Mouse (Mus musculus) hindbrain, embryonic 15.5 days (tissue): ENCODE results near the gene Prkg1. TPM values are rescaled to one million over a fixed set of nuclear protein-coding genes. Genes with fewer than 3 reads are reported as not detected.

Experiments used
- ATAC-seq: fragments of 200-750 bp; cut with Nextera tagmentation; 2 replicates; pipeline ENCODE4 v1.8.0; 2017; ENCODE audit warnings: low read depth, moderate number of reproducible peaks, moderate TSS enrichment; ENCODE audit not compliant: low FRiP score
- H3K27ac ChIP-seq: fragments of 300-500 bp; sonication (generic); replicated peaks from 2 replicates; pipeline ENCODE4 v1.5.1; 2015; ENCODE audit warnings: mild to moderate bottlenecking, inconsistent platforms
- H3K27me3 ChIP-seq: fragments of 300-500 bp; sonication (generic); 2 replicates; pipeline ENCODE4 v1.6.1; 2015; ENCODE audit warnings: control low read depth, inconsistent platforms
- H3K36me3 ChIP-seq: fragments of 300-500 bp; sonication (generic); 2 replicates; pipeline ENCODE4 v1.6.1; 2015; ENCODE audit warnings: control low read depth, inconsistent platforms
- H3K4me1 ChIP-seq: fragments of 300-500 bp; sonication (generic); replicated peaks from 2 replicates; pipeline ENCODE4 v1.6.1; 2015; ENCODE audit warnings: control low read depth, inconsistent platforms
- H3K4me2 ChIP-seq: fragments of 300-500 bp; sonication (generic); 2 replicates; pipeline ENCODE4 v1.6.1; 2015; ENCODE audit warnings: moderate library complexity, mild to moderate bottlenecking, inconsistent platforms
- H3K4me3 ChIP-seq: fragments of 300-500 bp; sonication (generic); 2 replicates; pipeline ENCODE4 v1.5.1; 2015; ENCODE audit warnings: mild to moderate bottlenecking, inconsistent platforms
- H3K9ac ChIP-seq: fragments of 300-500 bp; sonication (generic); 2 replicates; pipeline ENCODE4 v1.6.1; 2015; ENCODE audit warnings: inconsistent platforms
- H3K9me3 ChIP-seq: fragments of 300-500 bp; sonication (generic); 2 replicates; pipeline ENCODE4 v1.6.1; 2016; ENCODE audit warnings: control low read depth, inconsistent platforms
- WGBS: fragments of 180-500 bp; shearing (Covaris S2); methylation state at CpG from one replicate; pipeline ENCODE4 v1.1.7; 2015; 5-methylcytosine and 5-hydroxymethylcytosine counted together
- polyA plus RNA-seq: library from polyadenylated mRNA; unstranded; fragments of >200 nt; fragmentation: Nextera tagmentation; extraction: Ambion mirVana; gene quantifications from 2 replicates; pipeline ENCODE4 v1.2.1, GENCODE M21; 2015

Gene Prkg1
- polyA plus RNA-seq, 1 experiment from 2014 or later: 5.0 TPM

GRCm38 (mm10) chr19:31046601-31047000, 718.2 kb downstream of the Prkg1 start:
- no peak overlapping the region for H3K4me3 ChIP-seq
- no peaks in the 10 kb centered on the region for H3K4me1 ChIP-seq
- H3K9me3 ChIP-seq: no peaks in the 10 kb centered on the region
- no peaks in the 10 kb centered on the region for H3K27me3 ChIP-seq
- no peak overlapping the region for H3K9ac ChIP-seq
- no peak overlapping the region for H3K27ac ChIP-seq
- H3K4me2 ChIP-seq: no peak overlapping the region
- H3K36me3 ChIP-seq: no peaks in the 10 kb centered on the region
- WGBS: 94% methylated on average over 4 of the region's 4 CpGs
- ATAC-seq: no peak

- Histone ChIP-seq H3K9ac (no peak overlapping the region), H3K27me3 (no peaks in the 10 kb centered on the region), H3K4me3 (no peak overlapping the region), H3K4me2 (no peak overlapping the region), H3K4me1 (no peaks in the 10 kb centered on the region), H3K36me3 (no peaks in the 10 kb centered on the region), H3K27ac (no peak overlapping the region), H3K9me3 (no peaks in the 10 kb centered on the region)
- ATAC-seq: no peak
- WGBS: 81% methylated on average over 2 of the region's 2 CpGs
Measured at GRCm38 (mm10) chr19:31040948-31041847, 723.6 kb downstream of the Prkg1 start.

GRCm38 (mm10) chr19:31038951-31039350, 725.9 kb downstream of the Prkg1 start:
- Histone ChIP-seq H3K36me3 (no peaks in the 10 kb centered on the region), H3K9me3 (no peaks in the 10 kb centered on the region), H3K27ac (no peak overlapping the region), H3K9ac (no peak overlapping the region), H3K4me3 (no peak overlapping the region), H3K4me2 (no peak overlapping the region), H3K4me1 (no peaks in the 10 kb centered on the region), H3K27me3 (no peaks in the 10 kb centered on the region)
- 77% methylated on average over 3 of the region's 3 CpGs for WGBS
- no peak for ATAC-seq

- H3K9me3 ChIP-seq: no peaks in the 10 kb centered on the region
Measured at GRCm38 (mm10) chr19:31031596-31031995, 733.2 kb downstream of the Prkg1 start.

GRCm38 (mm10) chr19:31026797-31027196, 738.0 kb downstream of the Prkg1 start:
- no peaks in the 10 kb centered on the region for H3K4me1 ChIP-seq
- H3K27me3 ChIP-seq: no peaks in the 10 kb centered on the region
- WGBS: 82% methylated on average over 5 of the region's 5 CpGs
- no peak overlapping the region for H3K4me2 ChIP-seq
- ATAC-seq: no peak
- H3K27ac ChIP-seq: no peak overlapping the region
- H3K36me3 ChIP-seq: no peaks in the 10 kb centered on the region
- H3K9ac ChIP-seq: no peak overlapping the region
- H3K9me3 ChIP-seq: no peaks in the 10 kb centered on the region
- H3K4me3 ChIP-seq: no peak overlapping the region

More at GRCm38 (mm10) chr19:31031596-31031995, 733.2 kb downstream of the Prkg1 start:
- ATAC-seq: no peak
- Histone ChIP-seq H3K4me3 (no peak overlapping the region), H3K27me3 (no peaks in the 10 kb centered on the region), H3K4me2 (no peak overlapping the region), H3K4me1 (no peaks in the 10 kb centered on the region), H3K9ac (no peak overlapping the region), H3K36me3 (no peaks in the 10 kb centered on the region), H3K27ac (no peak overlapping the region)
- 59% methylated on average over 6 of the region's 6 CpGs for WGBS

DNA sequence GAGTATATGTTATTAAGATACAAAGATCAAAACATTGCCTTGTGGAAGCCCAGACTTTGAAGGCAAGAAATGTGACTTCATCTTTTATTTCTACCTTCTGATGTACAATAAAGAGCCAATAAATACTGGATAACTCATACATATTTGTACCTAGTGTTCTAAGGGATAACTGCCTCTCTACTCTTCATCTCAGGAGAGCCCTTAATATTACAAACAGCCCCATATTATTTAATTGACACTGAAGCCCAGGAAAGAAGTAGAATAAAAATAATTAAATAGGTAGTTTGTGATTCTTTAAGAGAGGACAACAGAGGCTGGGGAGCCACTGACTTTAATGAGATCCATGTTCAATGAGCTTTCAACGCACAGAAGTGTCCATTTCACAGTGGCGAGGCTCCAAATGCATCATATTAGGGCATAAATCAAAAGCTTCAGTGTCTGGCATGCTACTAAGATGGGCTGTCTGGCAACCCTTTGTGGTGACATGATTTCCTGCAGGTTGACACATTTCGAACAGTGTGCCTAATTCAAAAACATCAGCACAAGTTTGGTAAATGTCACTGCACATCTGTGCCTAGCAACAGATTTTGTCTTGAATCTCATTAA, 753.2 kb downstream of the Prkg1 start:
- Histone ChIP-seq H3K9me3 (no peaks in the 10 kb centered on the region), H3K9ac (no peak overlapping the region), H3K4me3 (no peak overlapping the region), H3K27me3 (no peaks in the 10 kb centered on the region), H3K36me3 (no peaks in the 10 kb centered on the region), H3K27ac (no peak overlapping the region), H3K4me1 (no peaks in the 10 kb centered on the region), H3K4me2 (no peak overlapping the region)
- ATAC-seq: no peak
- 55% methylated on average over 3 of the region's 3 CpGs for WGBS

DNA sequence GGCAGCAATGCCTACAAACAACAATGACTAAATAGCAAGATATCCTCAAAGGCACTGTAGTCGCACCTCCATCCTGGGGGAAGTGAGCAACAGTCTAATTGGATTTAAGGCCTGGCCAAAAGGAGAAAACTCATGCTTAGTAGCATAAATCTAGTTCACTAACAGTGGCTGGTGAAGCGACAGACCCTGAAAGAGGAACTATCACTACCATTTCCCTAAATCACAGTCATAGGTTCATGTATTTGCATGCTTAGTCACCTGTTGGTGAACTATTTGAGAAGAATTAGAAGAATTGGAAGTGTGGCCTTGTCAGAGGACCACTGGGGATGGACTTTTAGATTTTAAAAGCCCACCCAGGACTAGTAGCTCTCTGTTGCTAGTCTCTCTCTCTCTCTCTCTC, 766.3 kb downstream of the Prkg1 start:
- ATAC-seq: no peak
- Histone ChIP-seq H3K4me3 (no peak overlapping the region), H3K9ac (no peak overlapping the region), H3K27me3 (no peaks in the 10 kb centered on the region), H3K27ac (no peak overlapping the region), H3K4me1 (no peaks in the 10 kb centered on the region), H3K9me3 (no peaks in the 10 kb centered on the region), H3K36me3 (no peaks in the 10 kb centered on the region), H3K4me2 (no peak overlapping the region)
- 94% methylated on average over 2 of the region's 2 CpGs for WGBS

GRCm38 (mm10) chr19:30990390-30990789, 774.4 kb downstream of the Prkg1 start:
- Histone ChIP-seq H3K36me3 (no peaks in the 10 kb centered on the region), H3K9me3 (no peaks in the 10 kb centered on the region), H3K27ac (no peak overlapping the region), H3K4me1 (no peaks in the 10 kb centered on the region), H3K27me3 (no peaks in the 10 kb centered on the region), H3K4me3 (no peak overlapping the region), H3K4me2 (no peak overlapping the region), H3K9ac (no peak overlapping the region)
- ATAC-seq: no peak
- WGBS: 61% methylated on average over 4 of the region's 4 CpGs

- Histone ChIP-seq H3K9me3 (no peaks in the 10 kb centered on the region), H3K9ac (no peak overlapping the region), H3K36me3 (no peaks in the 10 kb centered on the region), H3K4me1 (no peaks in the 10 kb centered on the region), H3K4me3 (no peak overlapping the region), H3K4me2 (no peak overlapping the region), H3K27me3 (no peaks in the 10 kb centered on the region), H3K27ac (no peak overlapping the region)
- no peak for ATAC-seq
- WGBS: 66% methylated on average over 4 of the region's 4 CpGs
Measured at GRCm38 (mm10) chr19:30982436-30982835, 782.4 kb downstream of the Prkg1 start.

GRCm38 (mm10) chr19:30978096-30978495, 786.7 kb downstream of the Prkg1 start:
- H3K4me1 ChIP-seq: no peaks in the 10 kb centered on the region
- 90% methylated on average over 4 of the region's 4 CpGs for WGBS
- no peak for ATAC-seq
- H3K4me2 ChIP-seq: no peak overlapping the region
- no peaks in the 10 kb centered on the region for H3K36me3 ChIP-seq
- no peaks in the 10 kb centered on the region for H3K9me3 ChIP-seq
- no peak overlapping the region for H3K9ac ChIP-seq
- no peak overlapping the region for H3K4me3 ChIP-seq
- H3K27me3 ChIP-seq: no peaks in the 10 kb centered on the region
- no peak overlapping the region for H3K27ac ChIP-seq

DNA sequence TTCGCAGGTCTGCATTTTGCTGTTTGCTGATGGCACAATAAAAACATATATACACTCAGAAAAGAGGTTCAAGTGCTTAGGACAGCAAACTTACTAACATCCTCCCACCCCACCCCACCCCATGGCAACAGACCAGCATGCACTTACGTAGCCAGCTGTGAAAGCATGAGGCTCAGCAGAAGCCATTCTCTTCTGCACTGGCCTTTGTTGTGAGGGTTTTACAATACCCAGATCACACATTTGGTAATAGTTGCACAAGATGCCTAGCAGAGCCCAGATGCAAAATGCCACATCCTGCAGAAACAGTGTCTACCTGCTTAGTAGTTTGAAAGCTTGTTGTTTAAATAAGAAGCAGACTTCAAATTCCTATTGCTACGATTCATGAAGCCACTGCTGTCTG, 814.2 kb downstream of the Prkg1 start:
- ATAC-seq: no peak
- 67% methylated on average over 3 of the region's 3 CpGs for WGBS

DNA sequence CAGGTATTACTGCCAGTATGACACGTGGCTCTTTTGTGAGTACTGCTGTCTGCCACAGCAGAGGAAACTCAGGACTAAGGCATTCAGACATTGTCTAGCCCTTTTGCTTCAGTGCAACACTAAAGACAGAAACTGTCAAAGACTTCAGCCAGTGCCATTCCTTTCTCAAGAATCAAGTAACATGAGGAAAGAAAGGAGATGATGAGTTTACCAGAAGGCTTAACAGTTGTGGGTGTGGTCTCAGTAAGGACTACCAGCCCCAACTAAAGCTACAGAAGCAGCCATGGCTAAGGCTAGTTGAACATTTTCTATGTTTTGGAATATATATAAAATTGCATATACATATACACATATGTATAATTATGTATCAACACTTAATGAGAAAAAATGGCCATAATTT, 816.6 kb downstream of the Prkg1 start:
- Histone ChIP-seq H3K4me1 (no peaks in the 10 kb centered on the region), H3K36me3 (no peaks in the 10 kb centered on the region), H3K4me2 (no peak overlapping the region), H3K9me3 (no peaks in the 10 kb centered on the region), H3K9ac (no peak overlapping the region), H3K4me3 (no peak overlapping the region), H3K27me3 (no peaks in the 10 kb centered on the region), H3K27ac (no peak overlapping the region)
- no peak for ATAC-seq
- WGBS: 57% methylated on average over 1 of the region's 1 CpGs

More for the DNA sequence above, 814.2 kb downstream of the Prkg1 start:
- Histone ChIP-seq H3K36me3 (no peaks in the 10 kb centered on the region), H3K27me3 (no peaks in the 10 kb centered on the region), H3K4me1 (no peaks in the 10 kb centered on the region), H3K9ac (no peak overlapping the region), H3K27ac (no peak overlapping the region), H3K9me3 (no peaks in the 10 kb centered on the region), H3K4me2 (no peak overlapping the region), H3K4me3 (no peak overlapping the region)
